Mouse (Mus musculus) common myeloid progenitor, adult 5-6 weeks (primary cell): ENCODE results near the gene Mthfsd. TPM values are rescaled to one million over a fixed set of nuclear protein-coding genes. Genes with fewer than 3 reads are reported as not detected.

ENCODE experiments used
- ATAC-seq: replicated peaks from 2 replicates; pipeline ENCODE4 v1.8.0; 2016; ENCODE audit warnings: low read depth, mild to moderate bottlenecking, moderate TSS enrichment, inconsistent platforms; ENCODE audit not compliant: poor library complexity, severe bottlenecking
- total RNA-seq: library from RNA; stranded (forward); fragments of 200-1000, 187-1606 nt; gene quantifications from 2 replicates; pipeline ENCODE4 v1.2.3, GENCODE M21; 2017

Mthfsd gene
- total RNA-seq, 1 experiment from 2014 or later = 12.0 TPM

- ATAC-seq = no peak
Measured at GRCm38 (mm10) chr8:121123113-121123512, 14.9 kb upstream of the Mthfsd start.

GRCm38 (mm10) chr8:121122368-121122767, 14.2 kb upstream of the Mthfsd start:
- no peak for ATAC-seq

- no peak for ATAC-seq
Measured at GRCm38 (mm10) chr8:121121704-121122103, 13.5 kb upstream of the Mthfsd start.

GRCm38 (mm10) chr8:121120456-121121419, 12.5 kb upstream of the Mthfsd start:
- ATAC-seq = peak; percentile 8; the same call in 1 of the 2 replicates

GRCm38 (mm10) chr8:121119635-121120455, 11.7 kb upstream of the Mthfsd start:
- no peak for ATAC-seq

GRCm38 (mm10) chr8:121118634-121119420, 10.6 kb upstream of the Mthfsd start:
- ATAC-seq = no peak

GRCm38 (mm10) chr8:121117906-121118305, 9.7 kb upstream of the Mthfsd start:
- no peak for ATAC-seq

- ATAC-seq = no peak
Measured at GRCm38 (mm10) chr8:121117186-121117651, 9.0 kb upstream of the Mthfsd start.

GRCm38 (mm10) chr8:121116591-121117185, 8.5 kb upstream of the Mthfsd start:
- no peak for ATAC-seq

- ATAC-seq = 0 out of 2 replicates have a peak, but pooled peaks have one; percentile 19
Measured at GRCm38 (mm10) chr8:121115948-121116347, 7.8 kb upstream of the Mthfsd start, which contains the start of gene Foxc2. Gene Foxc2 (plus strand): TSS chr8:121116171.

GRCm38 (mm10) chr8:121115136-121115535, 6.9 kb upstream of the Mthfsd start:
- ATAC-seq = no peak

- peak; percentile 93 for ATAC-seq
Measured at GRCm38 (mm10) chr8:121113261-121113660, 5.1 kb upstream of the Mthfsd start.

- no peak for ATAC-seq
Measured at GRCm38 (mm10) chr8:121111145-121111907, 3.1 kb upstream of the Mthfsd start.

- ATAC-seq = no peak
Measured at GRCm38 (mm10) chr8:121108657-121109056, 465 bp upstream of the Mthfsd start.

- ATAC-seq = peak; percentile 53; the same call in 1 of the 2 replicates
Measured at GRCm38 (mm10) chr8:121104049-121104818, 4.0 kb downstream of the Mthfsd start.

- no peak for ATAC-seq
Measured at GRCm38 (mm10) chr8:121093496-121093895, 14.7 kb downstream of the Mthfsd start.

- ATAC-seq = peak; percentile 76
Measured at GRCm38 (mm10) chr8:121092627-121093026, 15.6 kb downstream of the Mthfsd start.

GRCm38 (mm10) chr8:121092141-121092540, 16.1 kb downstream of the Mthfsd start:
- ATAC-seq = no peak
